Mouse (Mus musculus) limb, embryonic 11.5 days (tissue): ENCODE results near the gene Atpaf1. TPM values are rescaled to one million over a fixed set of nuclear protein-coding genes. Genes with fewer than 3 reads are reported as not detected.

Experiments
- ATAC-seq: fragments of 200-750 bp; cut with Nextera tagmentation; 2 replicates; pipeline ENCODE4 v1.8.0; 2017; ENCODE audit warnings: low read depth; ENCODE audit not compliant: insufficient number of reproducible peaks, low FRiP score, low TSS enrichment
- DNase-seq: peaks from one replicate; pipeline ENCODE4 v3.0.0-alpha.2; 2015; ENCODE audit warnings: low spot score
- H3K27ac ChIP-seq: fragments of 300-500 bp; sonication (generic); replicated peaks from 2 replicates; pipeline ENCODE4 v1.5.1; 2014; ENCODE audit warnings: low read depth, mild to moderate bottlenecking, low read length
- H3K27me3 ChIP-seq: fragments of 300-500 bp; sonication (generic); 2 replicates; pipeline ENCODE4 v1.6.1; 2014; ENCODE audit warnings: mild to moderate bottlenecking, low read length, mixed read lengths; ENCODE audit not compliant: control insufficient read depth, insufficient read depth
- H3K36me3 ChIP-seq: fragments of 300-500 bp; sonication (generic); 2 replicates; pipeline ENCODE4 v1.6.1; 2014; ENCODE audit warnings: mild to moderate bottlenecking, low read length, moderate library complexity, mixed read lengths; ENCODE audit not compliant: control insufficient read depth, insufficient read depth
- H3K4me1 ChIP-seq: fragments of 300-500 bp; sonication (generic); 2 replicates; pipeline ENCODE4 v1.6.1; 2014; ENCODE audit warnings: low read length, mixed read lengths; ENCODE audit not compliant: control insufficient read depth, insufficient read depth
- H3K4me2 ChIP-seq: fragments of 300-500 bp; sonication (generic); 2 replicates; pipeline ENCODE4 v1.6.1; 2014; ENCODE audit warnings: low read depth, mild to moderate bottlenecking, moderate library complexity; ENCODE audit not compliant: severe bottlenecking
- H3K4me3 ChIP-seq: fragments of 300-500 bp; sonication (generic); 2 replicates; pipeline ENCODE4 v1.5.1; 2014; ENCODE audit warnings: low read depth, low read length
- H3K9ac ChIP-seq: fragments of 300-500 bp; sonication (generic); 2 replicates; pipeline ENCODE4 v1.6.1; 2014; ENCODE audit warnings: mild to moderate bottlenecking, low read length
- H3K9me3 ChIP-seq: fragments of 300-500 bp; sonication (generic); 2 replicates; pipeline ENCODE4 v1.6.1; 2016; ENCODE audit warnings: low read length; ENCODE audit not compliant: control insufficient read depth
- WGBS: fragments of 180-500 bp; shearing (Covaris S2); extraction: QIAGEN DNeasy Blood & Tissue Kit; methylation state at CpG from one replicate; pipeline ENCODE4 v1.1.7; 2014; 5-methylcytosine and 5-hydroxymethylcytosine counted together
- polyA plus RNA-seq: library from polyadenylated mRNA; unstranded; fragments of >200 nt; fragmentation: Nextera tagmentation; extraction: Ambion mirVana; gene quantifications from 2 replicates; pipeline ENCODE4 v1.2.1, GENCODE M21; 2014

Atpaf1 gene
- polyA plus RNA-seq, 1 experiment from 2014 or later, result 58.7 TPM

DNA sequence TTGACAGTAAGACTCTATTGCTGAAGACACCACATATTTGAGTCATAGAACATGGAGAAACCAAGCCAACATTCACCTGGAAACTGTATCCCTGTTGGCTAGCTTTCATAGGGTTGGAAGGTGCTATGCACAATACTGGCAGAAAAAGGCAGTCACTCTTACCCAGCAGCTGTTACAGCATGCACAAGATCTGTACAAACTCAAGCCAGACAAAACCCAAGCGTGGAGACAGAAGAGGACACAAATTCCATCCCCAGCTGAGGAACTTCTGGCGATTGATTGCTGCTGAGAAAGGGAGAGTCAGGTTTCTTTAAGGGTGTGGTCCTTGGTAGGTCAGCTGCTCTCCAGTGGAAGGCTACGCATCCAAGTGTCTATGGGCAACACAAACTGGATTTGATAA lies 35.6 kb downstream of the Atpaf1 start:
- Histone ChIP-seq H3K36me3 (no peaks in the 10 kb centered on the region), H3K4me1 (no peaks in the 10 kb centered on the region), H3K9me3 (no peaks in the 10 kb centered on the region), H3K27me3 (no peaks in the 10 kb centered on the region), H3K9ac (no peak overlapping the region), H3K4me2 (no peak overlapping the region), H3K27ac (no peak overlapping the region), H3K4me3 (no peak overlapping the region)
- WGBS, result 71% methylated on average over 3 of the region's 3 CpGs
- ATAC-seq (no peak), DNase-seq (no peak)

DNA sequence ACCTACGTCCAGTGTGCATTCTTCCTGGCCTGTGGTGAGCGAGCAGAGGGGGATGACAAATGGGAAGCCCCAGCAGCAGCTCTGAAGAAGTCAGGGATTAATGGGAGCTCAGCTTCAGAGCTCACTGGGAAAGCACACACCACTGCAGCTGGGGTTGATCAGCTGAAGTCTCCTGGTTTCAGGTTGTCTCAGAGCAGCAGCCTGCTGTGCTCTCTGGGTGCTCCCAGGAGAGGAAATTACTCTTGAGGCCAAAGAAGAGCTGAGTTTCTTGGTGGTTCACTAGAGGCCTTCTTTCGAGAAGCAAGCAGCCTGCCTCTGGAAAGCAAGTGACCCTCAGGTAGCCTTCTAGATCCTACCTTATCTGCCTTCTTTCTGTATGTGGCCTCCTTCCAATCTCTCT lies 36.3 kb downstream of the Atpaf1 start:
- Histone ChIP-seq H3K4me2 (no peak overlapping the region), H3K27me3 (no peaks in the 10 kb centered on the region), H3K9me3 (no peaks in the 10 kb centered on the region), H3K4me3 (no peak overlapping the region), H3K27ac (no peak overlapping the region), H3K9ac (no peak overlapping the region), H3K4me1 (no peaks in the 10 kb centered on the region), H3K36me3 (no peaks in the 10 kb centered on the region)
- ATAC-seq (no peak), DNase-seq (no peak)
- WGBS, result 72% methylated on average over 3 of the region's 3 CpGs

- no peaks in the 10 kb centered on the region for H3K36me3 ChIP-seq
- DNase-seq (no peak), ATAC-seq (no peak)
- H3K4me2 ChIP-seq, result no peak overlapping the region
- H3K9ac ChIP-seq, result no peak overlapping the region
- H3K27ac ChIP-seq, result no peak overlapping the region
- H3K4me1 ChIP-seq, result no peaks in the 10 kb centered on the region
- H3K27me3 ChIP-seq, result no peaks in the 10 kb centered on the region
- H3K9me3 ChIP-seq, result no peaks in the 10 kb centered on the region
- H3K4me3 ChIP-seq, result no peak overlapping the region
These were observed 36.8 kb downstream of the Atpaf1 start for GRCm38 (mm10) chr4:115821431-115821830.

DNA sequence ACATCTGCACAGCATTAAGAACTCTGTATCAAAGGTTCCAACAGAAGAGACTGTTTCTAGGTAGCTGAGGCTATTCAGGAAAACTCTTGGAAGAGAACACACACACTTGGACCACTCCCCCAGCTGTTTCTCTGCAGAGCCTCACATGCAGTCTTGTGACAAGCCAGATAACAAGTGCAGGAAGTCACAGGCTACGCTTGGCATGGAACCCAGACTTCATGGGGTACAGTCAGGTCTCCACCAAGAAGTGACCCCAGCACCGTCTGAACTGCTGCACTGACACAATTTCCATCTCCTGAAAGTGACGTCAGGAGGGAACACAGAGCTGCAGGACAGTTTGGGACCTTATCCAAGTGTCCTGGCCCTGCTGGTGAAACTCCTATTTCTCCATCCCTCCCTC lies 37.3 kb downstream of the Atpaf1 start:
- Histone ChIP-seq H3K9ac (no peak overlapping the region), H3K36me3 (no peaks in the 10 kb centered on the region), H3K4me1 (no peaks in the 10 kb centered on the region), H3K4me3 (no peak overlapping the region), H3K9me3 (no peaks in the 10 kb centered on the region), H3K27me3 (no peaks in the 10 kb centered on the region), H3K27ac (no peak overlapping the region), H3K4me2 (no peak overlapping the region)
- ATAC-seq (no peak), DNase-seq (no peak)
- 84% methylated on average over 3 of the region's 3 CpGs for WGBS

- no peak overlapping the region for H3K4me3 ChIP-seq
- DNase-seq (no peak), ATAC-seq (no peak)
- no peaks in the 10 kb centered on the region for H3K27me3 ChIP-seq
- no peak overlapping the region for H3K4me2 ChIP-seq
- no peak overlapping the region for H3K9ac ChIP-seq
- no peaks in the 10 kb centered on the region for H3K4me1 ChIP-seq
- H3K9me3 ChIP-seq, result no peaks in the 10 kb centered on the region
- H3K27ac ChIP-seq, result no peak overlapping the region
- no peaks in the 10 kb centered on the region for H3K36me3 ChIP-seq
- 57% methylated on average over 2 of the region's 2 CpGs for WGBS
These were observed 39.6 kb downstream of the Atpaf1 start for GRCm38 (mm10) chr4:115824178-115824577.

DNA sequence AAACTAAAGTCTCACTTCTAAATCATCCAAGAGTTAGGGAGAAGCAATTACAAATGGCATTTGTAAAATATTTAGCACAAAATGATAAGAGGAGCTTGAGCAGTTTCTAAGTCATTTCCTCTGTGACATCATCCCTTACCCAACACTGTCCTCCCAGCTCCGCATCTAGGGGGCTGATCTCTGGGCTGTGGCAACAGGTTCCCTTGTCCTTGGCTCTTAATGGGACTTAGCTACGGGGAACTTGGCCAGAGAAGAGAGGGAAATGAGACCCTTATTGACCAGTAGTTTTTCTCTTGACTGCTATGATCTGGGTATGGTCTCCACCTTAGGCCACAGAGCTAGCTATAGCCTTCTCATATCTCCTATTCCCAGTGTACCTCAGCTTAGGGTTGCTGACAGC lies 40.7 kb downstream of the Atpaf1 start:
- no peak for ATAC-seq
- 85% methylated on average over 2 of the region's 2 CpGs for WGBS
- H3K4me2 ChIP-seq, result no peak overlapping the region
- no peak for DNase-seq
- no peaks in the 10 kb centered on the region for H3K27me3 ChIP-seq
- no peak overlapping the region for H3K27ac ChIP-seq
- H3K4me3 ChIP-seq, result no peak overlapping the region
- no peaks in the 10 kb centered on the region for H3K9me3 ChIP-seq
- H3K9ac ChIP-seq, result no peak overlapping the region
- no peaks in the 10 kb centered on the region for H3K4me1 ChIP-seq
- no peaks in the 10 kb centered on the region for H3K36me3 ChIP-seq

DNA sequence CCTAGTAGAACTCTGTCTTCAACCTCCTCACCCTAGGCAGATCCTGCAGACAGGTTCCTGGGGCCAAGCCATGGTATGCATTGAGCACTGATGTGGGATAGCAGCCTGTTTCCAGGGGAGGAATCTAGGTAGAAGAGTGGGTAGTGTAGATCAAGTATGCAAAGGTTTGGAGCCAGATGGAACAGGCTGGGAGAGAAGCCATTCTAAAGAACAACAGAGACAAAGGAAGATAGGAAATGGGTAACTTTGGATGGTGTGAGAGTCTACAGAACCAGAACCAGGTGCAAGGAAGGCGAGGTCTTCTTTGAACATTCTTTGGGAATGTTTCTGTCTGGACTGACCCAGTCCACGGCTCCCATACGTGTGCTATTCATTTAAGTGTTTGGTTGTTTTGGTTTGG lies 42.5 kb downstream of the Atpaf1 start:
- WGBS, result 67% methylated on average over 3 of the region's 3 CpGs
- Histone ChIP-seq H3K9me3 (no peaks in the 10 kb centered on the region), H3K4me3 (no peak overlapping the region), H3K4me2 (no peak overlapping the region), H3K27me3 (no peaks in the 10 kb centered on the region), H3K9ac (no peak overlapping the region), H3K27ac (no peak overlapping the region), H3K36me3 (no peaks in the 10 kb centered on the region), H3K4me1 (no peaks in the 10 kb centered on the region)
- no peak for ATAC-seq
- no peak for DNase-seq

GRCm38 (mm10) chr4:115827535-115827887 lies 42.9 kb downstream of the Atpaf1 start:
- H3K9ac ChIP-seq, result peak overlapping the region; percentile 64
- H3K36me3 ChIP-seq, result no peaks in the 10 kb centered on the region
- H3K4me2 ChIP-seq, result peak overlapping the region; percentile 65
- ATAC-seq (no peak), DNase-seq (no peak)
- no peaks in the 10 kb centered on the region for H3K4me1 ChIP-seq
- no peaks in the 10 kb centered on the region for H3K9me3 ChIP-seq
- H3K27me3 ChIP-seq, result no peaks in the 10 kb centered on the region
- no peak overlapping the region for H3K27ac ChIP-seq
- WGBS, result 2% methylated on average over 4 of the region's 4 CpGs
- peak overlapping the region; percentile 60 for H3K4me3 ChIP-seq

DNA sequence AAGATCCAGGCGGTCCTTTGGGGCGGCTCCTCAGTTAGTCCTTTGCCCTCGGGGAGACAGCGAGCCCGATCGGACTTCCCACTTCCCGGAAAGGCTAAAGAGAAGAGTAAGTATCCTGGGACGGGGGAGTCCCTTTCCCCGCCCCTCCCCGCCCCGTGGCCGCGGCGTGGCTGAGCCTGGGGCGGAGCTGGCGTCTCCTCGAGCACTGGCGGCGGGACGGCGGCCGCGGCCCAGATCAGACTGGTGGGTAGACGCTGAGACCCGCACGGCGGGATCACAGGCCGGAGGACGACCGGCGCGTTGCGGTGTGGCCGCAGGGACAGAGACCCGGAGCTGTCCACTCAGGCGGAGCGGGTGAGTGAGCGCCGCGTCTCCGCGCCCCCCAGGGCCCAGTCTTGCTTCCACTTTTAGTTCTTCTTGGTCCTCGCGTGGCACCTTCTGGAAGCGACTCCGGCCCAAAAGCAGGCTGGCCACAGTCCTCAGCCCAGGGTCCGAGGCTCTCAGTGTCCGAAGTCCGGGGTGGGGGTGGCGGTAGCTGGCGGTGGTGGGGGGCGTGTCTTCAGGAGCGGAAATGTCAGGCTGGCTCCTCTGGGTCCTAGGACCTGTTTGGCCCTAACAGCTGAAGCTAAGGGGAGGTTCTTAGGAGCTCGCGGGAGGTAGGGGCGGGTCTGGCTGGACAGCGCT lies 43.4 kb downstream of the Atpaf1 start, which contains the start of gene Mob3c:
Gene Mob3c (plus strand): TSS at position 205 of the 684 bp plus-strand sequence.
- WGBS, result under 1% methylated on average over 57 of the region's 57 CpGs

More for the DNA sequence above, 43.4 kb downstream of the Atpaf1 start, which contains the start of gene Mob3c:
- no peaks in the 10 kb centered on the region for H3K9me3 ChIP-seq
- peak within 1 kb of the TSS; percentile 64 for H3K9ac ChIP-seq
- H3K4me3 ChIP-seq, result peak within 1 kb of the TSS; percentile 60
- H3K4me1 ChIP-seq, result no peaks in the 10 kb centered on the region
- peak; percentile 88 for ATAC-seq
- H3K4me2 ChIP-seq, result peak within 1 kb of the TSS; percentile 65
- H3K27ac ChIP-seq, result no peak within 1 kb of the TSS
- H3K36me3 ChIP-seq, result no peaks in the 10 kb centered on the region
- no peaks in the 10 kb centered on the region for H3K27me3 ChIP-seq
- peak; percentile 77 for DNase-seq
